Mouse (Mus musculus) heart, postnatal 0 days (tissue): Measurements from ENCODE around the gene Gtf2i.

Experiments used
- CTCF ChIP-seq: IDR thresholded peaks from 2 replicates; pipeline ENCODE4 v1.5.1; 2016; ENCODE audit warnings: antibody characterized with exemption, control low read depth, low read depth
- EP300 ChIP-seq: IDR thresholded peaks from 2 replicates; pipeline ENCODE4 v1.6.1; 2016; ENCODE audit warnings: antibody characterized with exemption, low read depth

- TF ChIP-seq EP300, result no peak
- TF ChIP-seq CTCF, result no peak
These were observed 14.0 kb upstream of the Gtf2i start for GRCm38 (mm10) chr5:134328482-134329001.
